Mouse (Mus musculus): Measurements from ENCODE around the gene Ccdc85c. TPM values are rescaled to one million over a fixed set of nuclear protein-coding genes. Genes with fewer than 3 reads are reported as not detected.
A peak's percentile ranks its signal among the peaks of the same experiment; 100 is the strongest.

Gene Ccdc85c
- polyA plus RNA-seq, 2 experiments = 6.1 to 9.9 TPM

GRCm38 (mm10) chr12:108219825-108220616 lies 55.2 kb downstream of the Ccdc85c start:
- Histone ChIP-seq H3K9me3 (ENCODE audit: control insufficient read depth, low read length) (no peaks in the 10 kb centered on the region), H3K4me2 (replicated peaks; ENCODE audit: low read depth, low read length, severe bottlenecking) (peak overlapping the region; percentile 36), H3K27ac (replicated peaks; ENCODE audit: low read depth, low read length) (peak overlapping the region; percentile 79), H3K36me3 (ENCODE audit: control insufficient read depth, insufficient read depth, low read length) (no peaks in the 10 kb centered on the region), H3K27me3 (ENCODE audit: control insufficient read depth, insufficient read depth, low read length) (no peaks in the 10 kb centered on the region), H3K4me3 (replicated peaks; ENCODE audit: low read length) (no peak overlapping the region), H3K4me1 (ENCODE audit: control insufficient read depth, insufficient read depth, low read length) (peaks cover 62% of the 10 kb centered on the region), H3K9ac (ENCODE audit: low read depth, low read length, severe bottlenecking) (peak overlapping the region; percentile 6; the same call in 1 of the 2 replicates)
- ATAC-seq (ENCODE audit: low FRiP score, low read depth) = no peak
- no peak for TF ChIP-seq POLR2A (IDR thresholded peaks at IDR 0.05; ENCODE audit: borderline replicate concordance, extremely low read depth, insufficient read depth, insufficient read length)
- DNase-seq (ENCODE audit: low spot score) = no peak
- WGBS = 63% methylated on average over 21 of the region's 21 CpGs

GRCm38 (mm10) chr12:108219163-108219562 lies 56.1 kb downstream of the Ccdc85c start:
- no peaks in the 10 kb centered on the region for H3K9me3 ChIP-seq (ENCODE audit: control insufficient read depth, low read length)
- ATAC-seq (ENCODE audit: low FRiP score, low read depth) (peak; percentile 31), DNase-seq (ENCODE audit: low spot score) (no peak)
- H3K4me3 ChIP-seq (replicated peaks; ENCODE audit: low read length) = no peak overlapping the region
- peak overlapping the region; percentile 79 for H3K27ac ChIP-seq (replicated peaks; ENCODE audit: low read depth, low read length)
- peaks cover 60% of the 10 kb centered on the region for H3K4me1 ChIP-seq (ENCODE audit: control insufficient read depth, insufficient read depth, low read length)
- no peaks in the 10 kb centered on the region for H3K36me3 ChIP-seq (ENCODE audit: control insufficient read depth, insufficient read depth, low read length)
- 13% methylated on average over 15 of the region's 15 CpGs for WGBS
- peak overlapping the region; percentile 36 for H3K4me2 ChIP-seq (replicated peaks; ENCODE audit: low read depth, low read length, severe bottlenecking)
- H3K9ac ChIP-seq (ENCODE audit: low read depth, low read length, severe bottlenecking) = peak overlapping the region; percentile 39; the same call in 1 of the 2 replicates
- H3K27me3 ChIP-seq (ENCODE audit: control insufficient read depth, insufficient read depth, low read length) = no peaks in the 10 kb centered on the region
- TF ChIP-seq POLR2A (IDR thresholded peaks at IDR 0.05; ENCODE audit: borderline replicate concordance, extremely low read depth, insufficient read depth, insufficient read length) = no peak

- DNase-seq (ENCODE audit: low spot score) = no peak
- H3K27ac ChIP-seq (replicated peaks; ENCODE audit: low read depth, low read length) = no peak overlapping the region
- H3K4me3 ChIP-seq (replicated peaks; ENCODE audit: low read length) = no peak overlapping the region
- no peaks in the 10 kb centered on the region for H3K9me3 ChIP-seq (ENCODE audit: control insufficient read depth, low read length)
- no peak overlapping the region for H3K9ac ChIP-seq (ENCODE audit: low read depth, low read length, severe bottlenecking)
- WGBS = 72% methylated on average over 4 of the region's 5 CpGs
- no peaks in the 10 kb centered on the region for H3K27me3 ChIP-seq (ENCODE audit: control insufficient read depth, insufficient read depth, low read length)
- peaks cover 68% of the 10 kb centered on the region for H3K4me1 ChIP-seq (ENCODE audit: control insufficient read depth, insufficient read depth, low read length)
- no peak for ATAC-seq (ENCODE audit: low FRiP score, low read depth)
- no peak overlapping the region for H3K4me2 ChIP-seq (replicated peaks; ENCODE audit: low read depth, low read length, severe bottlenecking)
- TF ChIP-seq POLR2A (IDR thresholded peaks at IDR 0.05; ENCODE audit: borderline replicate concordance, extremely low read depth, insufficient read depth, insufficient read length) = no peak
- no peaks in the 10 kb centered on the region for H3K36me3 ChIP-seq (ENCODE audit: control insufficient read depth, insufficient read depth, low read length)
Observed at GRCm38 (mm10) chr12:108217572-108217971, 57.7 kb downstream of the Ccdc85c start.

- H3K4me3 ChIP-seq (replicated peaks; ENCODE audit: low read length) = no peak overlapping the region
- no peaks in the 10 kb centered on the region for H3K9me3 ChIP-seq (ENCODE audit: control insufficient read depth, low read length)
- no peak for ATAC-seq (ENCODE audit: low FRiP score, low read depth)
- no peaks in the 10 kb centered on the region for H3K27me3 ChIP-seq (ENCODE audit: control insufficient read depth, insufficient read depth, low read length)
- no peak overlapping the region for H3K9ac ChIP-seq (ENCODE audit: low read depth, low read length, severe bottlenecking)
- H3K27ac ChIP-seq (replicated peaks; ENCODE audit: low read depth, low read length) = no peak overlapping the region
- no peak for TF ChIP-seq POLR2A (IDR thresholded peaks at IDR 0.05; ENCODE audit: borderline replicate concordance, extremely low read depth, insufficient read depth, insufficient read length)
- no peak overlapping the region for H3K4me2 ChIP-seq (replicated peaks; ENCODE audit: low read depth, low read length, severe bottlenecking)
- no peak for DNase-seq (ENCODE audit: low spot score)
- WGBS = 65% methylated on average over 11 of the region's 11 CpGs
- H3K36me3 ChIP-seq (ENCODE audit: control insufficient read depth, insufficient read depth, low read length) = no peaks in the 10 kb centered on the region
- peaks cover 76% of the 10 kb centered on the region for H3K4me1 ChIP-seq (ENCODE audit: control insufficient read depth, insufficient read depth, low read length)
Observed at GRCm38 (mm10) chr12:108216611-108217370, 58.4 kb downstream of the Ccdc85c start.

- H3K36me3 ChIP-seq (ENCODE audit: control insufficient read depth, insufficient read depth, low read length) = no peaks in the 10 kb centered on the region
- DNase-seq (ENCODE audit: low spot score) (peak; percentile 42), ATAC-seq (ENCODE audit: low FRiP score, low read depth) (peak; percentile 44)
- H3K4me2 ChIP-seq (replicated peaks; ENCODE audit: low read depth, low read length, severe bottlenecking) = no peak overlapping the region
- H3K27me3 ChIP-seq (ENCODE audit: control insufficient read depth, insufficient read depth, low read length) = no peaks in the 10 kb centered on the region
- no peak overlapping the region for H3K4me3 ChIP-seq (replicated peaks; ENCODE audit: low read length)
- H3K4me1 ChIP-seq (ENCODE audit: control insufficient read depth, insufficient read depth, low read length) = peaks cover 67% of the 10 kb centered on the region
- no peak for TF ChIP-seq POLR2A (IDR thresholded peaks at IDR 0.05; ENCODE audit: borderline replicate concordance, extremely low read depth, insufficient read depth, insufficient read length)
- 25% methylated on average over 8 of the region's 8 CpGs for whole genome bisulfite sequencing
- 0 out of 2 replicates have a peak overlapping the region, but pooled peaks have one; percentile 19 for H3K27ac ChIP-seq (replicated peaks; ENCODE audit: low read depth, low read length)
- H3K9ac ChIP-seq (ENCODE audit: low read depth, low read length, severe bottlenecking) = no peak overlapping the region
- no peaks in the 10 kb centered on the region for H3K9me3 ChIP-seq (ENCODE audit: control insufficient read depth, low read length)
Observed at GRCm38 (mm10) chr12:108215090-108215489, 60.1 kb downstream of the Ccdc85c start.

All from limb, embryonic 14.5 days (tissue).